Mouse (Mus musculus) neural tube, embryonic 13.5 days (tissue): Measurements from ENCODE around the gene H2afy. TPM values are rescaled to one million over a fixed set of nuclear protein-coding genes. Genes with fewer than 3 reads are reported as not detected.

Source experiments
- ATAC-seq: fragments of 200-750 bp; cut with Nextera tagmentation; 2 replicates; pipeline ENCODE4 v1.8.0; 2017; ENCODE audit warnings: low read depth, mild to moderate bottlenecking, moderate TSS enrichment, moderate library complexity
- H3K27ac ChIP-seq: fragments of 300-500 bp; sonication (generic); replicated peaks from 2 replicates; pipeline ENCODE4 v1.5.1; 2015; ENCODE audit warnings: moderate library complexity, mild to moderate bottlenecking, inconsistent platforms
- H3K27me3 ChIP-seq: fragments of 300-500 bp; sonication (generic); 2 replicates; pipeline ENCODE4 v1.6.1; 2015; ENCODE audit warnings: mild to moderate bottlenecking, inconsistent platforms
- H3K36me3 ChIP-seq: fragments of 300-500 bp; sonication (generic); 2 replicates; pipeline ENCODE4 v1.6.1; 2015; ENCODE audit warnings: mild to moderate bottlenecking, inconsistent platforms
- H3K4me1 ChIP-seq: fragments of 300-500 bp; sonication (generic); replicated peaks from 2 replicates; pipeline ENCODE4 v1.6.1; 2015; ENCODE audit warnings: inconsistent platforms
- H3K4me2 ChIP-seq: fragments of 300-500 bp; sonication (generic); 2 replicates; pipeline ENCODE4 v1.6.1; 2015; ENCODE audit warnings: inconsistent platforms, mild to moderate bottlenecking, moderate library complexity
- H3K4me3 ChIP-seq: fragments of 300-500 bp; sonication (generic); 2 replicates; pipeline ENCODE4 v1.5.1; 2015; ENCODE audit warnings: mild to moderate bottlenecking, inconsistent platforms
- H3K9ac ChIP-seq: fragments of 300-500 bp; sonication (generic); 2 replicates; pipeline ENCODE4 v1.6.1; 2015; ENCODE audit warnings: moderate library complexity, mild to moderate bottlenecking, inconsistent platforms
- H3K9me3 ChIP-seq: fragments of 300-500 bp; sonication (generic); 2 replicates; pipeline ENCODE4 v1.6.1; 2016; ENCODE audit warnings: inconsistent platforms
- WGBS: fragments of 180-500 bp; shearing (Covaris S2); methylation state at CpG from one replicate; pipeline ENCODE4 v1.1.7; 2015; 5-methylcytosine and 5-hydroxymethylcytosine counted together
- polyA plus RNA-seq: library from polyadenylated mRNA; unstranded; fragments of >200 nt; fragmentation: Nextera tagmentation; extraction: Ambion mirVana; gene quantifications from 2 replicates; pipeline ENCODE4 v1.2.1, GENCODE M21; 2015

Gene H2afy
- polyA plus RNA-seq, 1 experiment from 2014 or later = 367 TPM

GRCm38 (mm10) chr13:56163751-56164150 lies 27.6 kb upstream of the H2afy start:
- Histone ChIP-seq H3K4me2 (no peak overlapping the region), H3K9ac (no peak overlapping the region), H3K4me3 (no peak overlapping the region), H3K27me3 (no peaks in the 10 kb centered on the region; the same call in 1 of the 2 replicates), H3K9me3 (no peaks in the 10 kb centered on the region), H3K27ac (no peak overlapping the region), H3K4me1 (peaks cover 19% of the 10 kb centered on the region), H3K36me3 (no peaks in the 10 kb centered on the region)
- ATAC-seq = no peak
- WGBS = 74% methylated on average over 6 of the region's 6 CpGs

- Histone ChIP-seq H3K4me2 (no peak overlapping the region), H3K4me1 (peaks cover 10% of the 10 kb centered on the region), H3K9me3 (no peaks in the 10 kb centered on the region), H3K36me3 (no peaks in the 10 kb centered on the region), H3K27me3 (no peaks in the 10 kb centered on the region; the same call in 1 of the 2 replicates), H3K9ac (no peak overlapping the region), H3K27ac (no peak overlapping the region), H3K4me3 (no peak overlapping the region)
- no peak for ATAC-seq
- 75% methylated on average over 6 of the region's 6 CpGs for WGBS
Observed at GRCm38 (mm10) chr13:56162859-56163258, 26.7 kb upstream of the H2afy start.

GRCm38 (mm10) chr13:56159614-56160363 lies 23.6 kb upstream of the H2afy start:
- H3K27ac ChIP-seq = no peak overlapping the region
- no peaks in the 10 kb centered on the region; the same call in 1 of the 2 replicates for H3K27me3 ChIP-seq
- 37% methylated on average over 17 of the region's 17 CpGs for WGBS
- H3K4me3 ChIP-seq = no peak overlapping the region
- ATAC-seq = no peak
- no peak overlapping the region for H3K4me2 ChIP-seq
- peaks cover 8% of the 10 kb centered on the region; the same call in 1 of the 2 replicates for H3K4me1 ChIP-seq
- H3K36me3 ChIP-seq = no peaks in the 10 kb centered on the region
- H3K9ac ChIP-seq = no peak overlapping the region
- no peaks in the 10 kb centered on the region for H3K9me3 ChIP-seq

- peaks cover 8% of the 10 kb centered on the region; the same call in 1 of the 2 replicates for H3K4me1 ChIP-seq
- no peak overlapping the region for H3K9ac ChIP-seq
- no peak overlapping the region for H3K27ac ChIP-seq
- H3K4me3 ChIP-seq = no peak overlapping the region
- no peaks in the 10 kb centered on the region; the same call in 1 of the 2 replicates for H3K27me3 ChIP-seq
- no peak overlapping the region for H3K4me2 ChIP-seq
- no peaks in the 10 kb centered on the region for H3K9me3 ChIP-seq
- H3K36me3 ChIP-seq = no peaks in the 10 kb centered on the region
- ATAC-seq = no peak
- 55% methylated on average over 14 of the region's 14 CpGs for WGBS
Observed at GRCm38 (mm10) chr13:56159016-56159601, 22.9 kb upstream of the H2afy start.

GRCm38 (mm10) chr13:56155671-56156070 lies 19.5 kb upstream of the H2afy start:
- no peaks in the 10 kb centered on the region for H3K36me3 ChIP-seq
- H3K9ac ChIP-seq = no peak overlapping the region
- 69% methylated on average over 7 of the region's 7 CpGs for WGBS
- H3K27ac ChIP-seq = no peak overlapping the region
- H3K9me3 ChIP-seq = no peaks in the 10 kb centered on the region
- no peak overlapping the region for H3K4me3 ChIP-seq
- ATAC-seq = no peak
- no peak overlapping the region for H3K4me2 ChIP-seq
- peaks cover 14% of the 10 kb centered on the region; the same call in 1 of the 2 replicates for H3K4me1 ChIP-seq
- no peaks in the 10 kb centered on the region; the same call in 1 of the 2 replicates for H3K27me3 ChIP-seq

GRCm38 (mm10) chr13:56155048-56155447 lies 18.9 kb upstream of the H2afy start:
- Histone ChIP-seq H3K27ac (no peak overlapping the region), H3K4me2 (no peak overlapping the region), H3K27me3 (no peaks in the 10 kb centered on the region; the same call in 1 of the 2 replicates), H3K9me3 (no peaks in the 10 kb centered on the region), H3K4me1 (peaks cover 14% of the 10 kb centered on the region; the same call in 1 of the 2 replicates), H3K4me3 (no peak overlapping the region), H3K9ac (no peak overlapping the region), H3K36me3 (no peaks in the 10 kb centered on the region)
- 51% methylated on average over 5 of the region's 5 CpGs for WGBS
- ATAC-seq = no peak

- Histone ChIP-seq H3K27me3 (peaks cover 3% of the 10 kb centered on the region; the same call in 1 of the 2 replicates), H3K9ac (no peak overlapping the region), H3K4me1 (0 out of 2 replicates have a peak, but pooled peaks cover 6% of the 10 kb centered on the region), H3K36me3 (no peaks in the 10 kb centered on the region), H3K27ac (no peak overlapping the region), H3K9me3 (no peaks in the 10 kb centered on the region), H3K4me3 (no peak overlapping the region), H3K4me2 (no peak overlapping the region)
- 69% methylated on average over 7 of the region's 7 CpGs for WGBS
- ATAC-seq = no peak
Observed at GRCm38 (mm10) chr13:56152773-56153460, 16.8 kb upstream of the H2afy start.

GRCm38 (mm10) chr13:56151404-56152226 lies 15.5 kb upstream of the H2afy start:
- H3K4me1 ChIP-seq = 0 out of 2 replicates have a peak, but pooled peaks cover 6% of the 10 kb centered on the region
- 49% methylated on average over 22 of the region's 22 CpGs for WGBS
- no peak overlapping the region for H3K4me3 ChIP-seq
- H3K36me3 ChIP-seq = no peaks in the 10 kb centered on the region
- H3K27ac ChIP-seq = no peak overlapping the region
- no peak overlapping the region for H3K9ac ChIP-seq
- peaks cover 3% of the 10 kb centered on the region; the same call in 1 of the 2 replicates for H3K27me3 ChIP-seq
- H3K4me2 ChIP-seq = peak overlapping the region; percentile 19; the same call in 1 of the 2 replicates
- peak; percentile 76; the same call in 1 of the 2 replicates for ATAC-seq
- no peaks in the 10 kb centered on the region for H3K9me3 ChIP-seq

GRCm38 (mm10) chr13:56145523-56145922 lies 9.4 kb upstream of the H2afy start:
- H3K4me3 ChIP-seq = no peak overlapping the region
- H3K9me3 ChIP-seq = no peaks in the 10 kb centered on the region
- H3K27me3 ChIP-seq = peaks cover 9% of the 10 kb centered on the region; the same call in 1 of the 2 replicates
- WGBS = 39% methylated on average over 3 of the region's 3 CpGs
- no peak overlapping the region for H3K9ac ChIP-seq
- ATAC-seq = no peak
- peaks cover 12% of the 10 kb centered on the region; the same call in 1 of the 2 replicates for H3K4me1 ChIP-seq
- H3K36me3 ChIP-seq = no peaks in the 10 kb centered on the region
- no peak overlapping the region for H3K4me2 ChIP-seq
- H3K27ac ChIP-seq = no peak overlapping the region

GRCm38 (mm10) chr13:56144021-56144420 lies 7.9 kb upstream of the H2afy start:
- Histone ChIP-seq H3K4me1 (peaks cover 12% of the 10 kb centered on the region; the same call in 1 of the 2 replicates), H3K36me3 (no peaks in the 10 kb centered on the region), H3K4me2 (no peak overlapping the region), H3K9ac (no peak overlapping the region), H3K27me3 (0 out of 2 replicates have a peak, but pooled peaks cover 6% of the 10 kb centered on the region), H3K9me3 (no peaks in the 10 kb centered on the region), H3K4me3 (no peak overlapping the region), H3K27ac (no peak overlapping the region)
- 65% methylated on average over 2 of the region's 2 CpGs for WGBS
- no peak for ATAC-seq

- no peak overlapping the region for H3K4me3 ChIP-seq
- no peak overlapping the region for H3K4me2 ChIP-seq
- no peaks in the 10 kb centered on the region for H3K9me3 ChIP-seq
- H3K4me1 ChIP-seq = peaks cover 12% of the 10 kb centered on the region; the same call in 1 of the 2 replicates
- no peaks in the 10 kb centered on the region for H3K36me3 ChIP-seq
- ATAC-seq = no peak
- no peak overlapping the region for H3K9ac ChIP-seq
- WGBS = 8% methylated on average over 7 of the region's 7 CpGs
- no peak overlapping the region for H3K27ac ChIP-seq
- 0 out of 2 replicates have a peak, but pooled peaks cover 6% of the 10 kb centered on the region for H3K27me3 ChIP-seq
Observed at GRCm38 (mm10) chr13:56143151-56143513, 7.0 kb upstream of the H2afy start.
